Mouse (Mus musculus) hindbrain, embryonic 12.5 days (tissue): ENCODE results near the gene Rbl2. TPM values are rescaled to one million over a fixed set of nuclear protein-coding genes. Genes with fewer than 3 reads are reported as not detected.

Experiments
- polyA plus RNA-seq: library from polyadenylated mRNA; unstranded; fragments of >200 nt; fragmentation: Nextera tagmentation; extraction: Ambion mirVana; gene quantifications from 2 replicates; pipeline ENCODE4 v1.2.1, GENCODE M21; 2016

Gene Rbl2
- polyA plus RNA-seq, 1 experiment from 2014 or later = 19.4 TPM

Other genes with a start within 250 kb of the Rbl2 start
- gene Chd9, start 241.7 kb upstream of the Rbl2 start, polyA plus RNA-seq = 83.7 and 88.1 TPM in 2 replicates
- gene Aktip, start 129.9 kb downstream of the Rbl2 start, polyA plus RNA-seq = 88.9 and 92.1 TPM in 2 replicates
- 15.3 and 15.5 TPM in 2 replicates for gene Rpgrip1l, start 243.2 kb downstream of the Rbl2 start, polyA plus RNA-seq
- 116 and 119 TPM in 2 replicates for gene Fto, start 243.5 kb downstream of the Rbl2 start, polyA plus RNA-seq